Mouse (Mus musculus) urinary bladder, postnatal 4 days (tissue): ENCODE results near the gene Hspb11.

Source experiments
- DNase-seq, 2 experiments: peaks; one replicate each; pipeline ENCODE4 v3.0.0; 2021 to 2022; ENCODE audit warnings: low spot score in 2 of 2

Gene Hspb11

DNA sequence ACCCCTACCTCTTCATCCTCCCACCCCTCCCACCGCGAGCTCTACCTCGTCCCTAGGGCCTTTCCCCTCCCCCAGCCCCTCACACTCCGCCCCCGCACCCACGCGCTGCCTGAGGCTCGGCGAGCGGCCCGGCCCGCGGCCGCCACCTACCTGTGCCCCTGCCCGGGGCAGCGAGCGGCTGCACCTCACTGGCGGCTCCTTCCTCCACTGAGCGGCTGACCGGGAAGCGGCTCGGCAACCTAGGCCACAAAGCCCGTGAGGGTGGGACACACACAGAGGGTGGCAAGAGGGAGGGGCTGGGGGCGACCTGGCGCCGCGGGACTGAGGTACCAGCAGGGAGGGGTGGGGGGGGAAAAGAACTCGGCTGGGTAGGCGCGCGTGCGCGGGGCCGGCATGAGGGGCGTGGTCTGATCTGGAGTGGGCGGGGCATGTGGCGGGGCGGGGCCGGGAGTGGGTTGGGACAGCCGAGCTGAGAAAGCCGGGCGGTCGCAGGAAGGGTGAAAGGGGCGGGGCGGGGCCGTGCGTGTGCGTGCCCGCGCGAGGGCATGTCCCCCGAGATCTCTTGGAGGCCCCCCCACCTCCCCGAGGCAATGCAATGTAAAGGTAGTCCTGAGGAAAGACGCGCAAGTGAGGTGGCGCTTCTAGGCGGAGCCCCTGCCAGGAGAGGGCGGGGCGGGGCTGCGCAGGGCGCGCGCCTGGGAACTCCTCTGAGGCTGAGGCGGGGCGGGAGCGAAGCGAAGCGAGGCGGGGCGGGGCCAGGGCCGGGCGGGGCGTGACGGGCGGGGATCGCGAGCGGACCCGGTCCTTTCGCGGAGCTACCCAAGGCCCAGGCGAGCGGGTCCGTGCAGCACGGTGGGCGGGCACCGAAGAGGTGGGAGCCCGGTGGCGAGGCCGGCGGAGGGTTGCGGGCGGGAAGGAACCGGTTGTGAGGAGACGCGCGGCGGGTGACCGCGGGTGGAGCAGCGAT lies at the start of gene Hspb11, which contains the start of gene Lrrc42:
Gene Hspb11, plus strand, starts transcription at position 469 of the 967 bp plus-strand sequence.
Gene Lrrc42, minus strand, starts transcription at position 408 of the 967 bp plus-strand sequence.
- DNase-seq: peak; percentile 94 to 97

DNA sequence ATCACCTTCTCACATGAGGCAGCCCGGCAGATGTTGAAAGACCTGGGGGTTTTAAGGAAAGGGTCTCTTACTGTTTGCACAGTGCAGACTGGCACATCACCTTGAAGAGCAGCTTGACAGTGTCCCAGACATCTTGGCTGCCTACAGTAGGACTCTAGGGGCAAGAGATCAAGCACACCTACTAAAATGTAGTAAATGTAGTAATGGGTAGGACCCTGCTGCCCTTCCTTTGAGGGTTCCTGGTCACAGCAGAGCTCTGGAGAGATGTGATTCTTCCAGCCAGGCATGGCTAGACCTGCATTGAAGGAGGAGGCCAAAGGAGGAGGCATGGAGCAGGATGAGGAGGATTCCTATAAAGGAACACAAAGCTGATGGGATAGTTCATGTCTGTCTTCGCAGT lies 46.4 kb upstream of the Hspb11 start:
- DNase-seq: no peak

GRCm38 (mm10) chr4:107208880-107209279 lies 44.5 kb upstream of the Hspb11 start, which contains the start of gene Ldlrad1:
Gene Ldlrad1 (plus strand): TSS chr4:107209180.
- no peak for DNase-seq

DNA sequence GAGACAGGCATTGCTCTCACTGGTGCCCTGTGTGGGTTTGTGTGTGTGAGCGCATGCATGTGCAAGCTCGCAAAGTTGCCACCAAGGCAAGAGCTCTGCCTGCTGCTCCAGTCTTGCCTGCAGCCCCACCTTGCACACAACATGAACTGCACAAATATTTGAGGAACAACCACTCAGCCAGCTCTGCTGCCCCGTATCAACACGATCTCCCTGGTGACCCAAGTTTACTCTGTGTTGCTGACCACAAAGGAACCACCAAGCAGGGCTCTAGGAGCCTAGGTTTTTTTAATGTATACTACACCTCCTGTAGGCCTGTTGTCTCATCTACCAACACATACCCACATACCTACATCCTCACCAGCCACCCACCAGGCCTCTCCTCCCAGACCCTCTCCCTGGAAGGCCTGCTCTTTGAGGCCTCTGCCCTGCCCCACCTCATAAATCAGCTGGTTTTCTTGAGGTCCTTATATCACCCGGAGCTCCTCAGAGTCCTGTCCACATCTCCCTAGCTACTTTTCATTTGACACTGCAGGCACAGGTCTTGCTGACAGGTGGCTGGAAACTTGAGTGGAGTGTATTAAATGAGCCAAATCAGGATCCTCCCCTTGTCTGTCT lies 42.8 kb upstream of the Hspb11 start:
- DNase-seq: no peak

DNA sequence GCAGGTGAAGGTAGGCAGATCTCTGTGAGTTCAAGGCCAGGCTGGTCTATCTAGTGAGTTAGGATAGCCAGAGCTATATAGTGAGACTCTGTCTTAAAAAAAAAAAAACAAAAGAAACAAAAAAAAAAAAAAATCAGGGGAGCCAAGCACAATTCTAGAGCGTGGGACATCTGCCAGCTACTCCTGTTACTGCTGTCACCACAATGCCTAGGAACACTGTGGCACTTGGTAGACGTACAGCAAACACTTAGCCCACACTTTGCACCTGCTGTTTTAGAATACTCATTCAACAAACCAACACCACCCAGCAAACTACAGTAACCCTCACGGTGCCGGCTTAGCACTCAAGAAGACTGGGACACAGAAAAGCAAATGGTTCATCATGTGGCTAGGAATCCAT lies 41.9 kb upstream of the Hspb11 start:
- DNase-seq: no peak

- DNase-seq: no peak
These were observed 41.5 kb upstream of the Hspb11 start for GRCm38 (mm10) chr4:107211936-107212335.

DNA sequence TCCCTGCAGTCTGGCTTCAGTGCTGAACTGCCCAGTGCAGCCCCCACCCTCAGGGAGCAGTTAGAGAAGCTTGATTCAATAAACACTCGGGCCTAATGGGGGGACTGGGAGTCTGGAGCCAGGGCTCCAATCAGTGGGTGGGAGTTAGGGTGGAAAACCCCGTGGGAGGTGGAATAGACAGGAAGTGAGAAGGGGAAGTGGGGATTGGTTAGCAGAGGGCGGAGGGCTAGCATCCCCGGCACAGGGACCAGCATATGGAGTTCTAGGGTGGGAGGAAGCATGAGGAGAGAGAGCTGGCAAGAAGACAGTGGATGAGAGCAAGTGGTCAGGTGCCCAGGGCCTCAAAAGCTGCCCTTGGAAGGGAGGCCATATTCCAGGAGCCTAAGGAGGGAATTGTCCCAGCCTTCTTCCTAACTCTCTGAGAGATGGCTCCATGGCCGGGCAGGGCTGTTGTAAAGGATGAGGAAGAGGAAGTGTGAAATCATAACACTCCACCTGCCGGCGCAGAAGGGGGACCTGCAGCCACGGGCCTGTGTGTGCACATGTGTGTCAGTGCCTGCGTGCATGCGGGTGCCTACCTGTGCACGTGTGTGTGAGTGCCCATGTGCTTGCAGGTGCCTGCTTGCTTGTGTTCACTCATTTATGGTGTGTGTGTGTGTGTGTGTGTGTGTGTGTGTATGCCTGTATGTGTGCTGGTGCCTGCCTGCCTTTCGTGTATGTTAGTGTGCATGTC lies 39.9 kb upstream of the Hspb11 start:
- no peak for DNase-seq

DNA sequence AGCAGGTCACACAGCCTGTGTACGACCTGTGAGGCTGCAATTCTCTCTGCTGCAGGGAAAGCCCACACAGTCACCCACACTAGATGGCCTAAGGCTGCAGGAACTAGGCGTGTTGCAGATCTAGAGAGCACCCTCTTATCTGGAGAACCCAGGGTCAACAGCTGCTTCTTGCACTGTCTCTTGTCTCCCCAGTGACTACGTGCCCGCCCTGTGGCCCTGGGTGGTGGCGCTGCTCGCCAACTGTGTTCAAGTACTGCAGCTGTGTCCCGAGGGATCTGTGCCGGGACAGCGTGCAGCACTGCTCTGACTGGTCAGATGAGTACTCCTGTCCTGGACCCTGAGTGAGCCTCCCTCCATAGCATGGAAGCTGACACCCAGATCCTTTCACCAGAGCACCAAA lies 35.8 kb upstream of the Hspb11 start:
- DNase-seq: no peak

DNA sequence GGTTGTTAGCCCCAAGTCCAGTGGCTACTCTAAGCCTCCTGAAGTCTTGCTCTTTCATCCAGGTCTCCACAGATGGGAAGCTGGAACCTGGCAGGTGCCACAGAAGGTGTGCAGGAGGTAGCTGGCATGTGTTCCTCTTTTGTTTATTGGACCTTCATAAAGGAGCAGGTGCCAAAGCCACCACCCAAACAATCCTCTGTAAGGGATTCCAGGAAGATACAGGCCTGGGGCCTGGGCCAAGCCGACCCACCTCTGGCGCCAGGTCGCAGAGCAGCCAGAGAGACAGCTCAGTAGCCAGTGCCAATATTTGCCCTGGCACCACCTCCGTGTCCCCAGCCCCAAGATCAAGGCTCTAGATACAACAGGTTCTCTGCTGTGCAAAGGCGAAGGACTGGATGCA lies 31.9 kb upstream of the Hspb11 start:
- no peak for DNase-seq

- peak in 1 of 2 experiments; percentile 42 for DNase-seq
These were observed 29.9 kb upstream of the Hspb11 start for GRCm38 (mm10) chr4:107223225-107224204.

DNA sequence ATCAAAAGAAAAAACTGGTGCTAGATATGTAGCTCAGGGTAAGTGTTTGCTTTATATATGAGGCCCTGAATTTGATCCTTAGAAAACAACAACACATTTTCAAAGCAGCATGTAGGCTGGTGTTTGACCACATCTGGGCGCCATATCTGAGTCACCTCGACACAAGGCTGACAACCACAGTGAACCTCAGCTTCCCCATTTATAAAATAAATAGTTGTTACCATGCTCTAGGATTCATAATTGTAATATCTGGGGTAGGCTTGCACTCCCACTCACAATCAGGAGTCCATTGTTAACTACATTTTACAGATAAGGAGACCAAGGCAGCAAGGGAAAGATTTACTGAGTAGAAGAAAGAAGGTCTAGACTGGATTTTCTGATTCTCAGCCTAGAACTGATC lies 27.1 kb upstream of the Hspb11 start:
- no peak for DNase-seq

GRCm38 (mm10) chr4:107232219-107232618 lies 21.2 kb upstream of the Hspb11 start:
- DNase-seq: no peak

DNA sequence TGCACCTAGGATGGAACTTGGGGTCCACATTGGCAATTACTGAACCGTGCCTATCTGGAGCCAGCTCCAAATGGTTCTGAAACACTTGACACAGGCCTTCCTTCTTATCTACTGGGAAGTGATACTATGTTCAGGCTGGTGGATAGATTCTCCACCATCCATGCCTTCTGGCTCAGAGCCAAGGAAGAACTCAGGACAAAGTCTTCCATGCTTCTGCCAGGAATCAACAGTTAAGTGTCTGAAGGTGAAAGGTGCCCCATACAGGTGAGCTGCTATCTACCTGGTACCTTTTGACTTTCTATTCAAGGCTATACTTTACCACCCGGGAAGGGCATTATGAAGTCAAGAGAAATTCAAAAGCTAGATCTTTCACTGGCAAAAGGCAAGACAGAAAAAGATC lies 15.1 kb upstream of the Hspb11 start:
- no peak for DNase-seq

GRCm38 (mm10) chr4:107240196-107240595 lies 13.2 kb upstream of the Hspb11 start:
- no peak for DNase-seq

DNA sequence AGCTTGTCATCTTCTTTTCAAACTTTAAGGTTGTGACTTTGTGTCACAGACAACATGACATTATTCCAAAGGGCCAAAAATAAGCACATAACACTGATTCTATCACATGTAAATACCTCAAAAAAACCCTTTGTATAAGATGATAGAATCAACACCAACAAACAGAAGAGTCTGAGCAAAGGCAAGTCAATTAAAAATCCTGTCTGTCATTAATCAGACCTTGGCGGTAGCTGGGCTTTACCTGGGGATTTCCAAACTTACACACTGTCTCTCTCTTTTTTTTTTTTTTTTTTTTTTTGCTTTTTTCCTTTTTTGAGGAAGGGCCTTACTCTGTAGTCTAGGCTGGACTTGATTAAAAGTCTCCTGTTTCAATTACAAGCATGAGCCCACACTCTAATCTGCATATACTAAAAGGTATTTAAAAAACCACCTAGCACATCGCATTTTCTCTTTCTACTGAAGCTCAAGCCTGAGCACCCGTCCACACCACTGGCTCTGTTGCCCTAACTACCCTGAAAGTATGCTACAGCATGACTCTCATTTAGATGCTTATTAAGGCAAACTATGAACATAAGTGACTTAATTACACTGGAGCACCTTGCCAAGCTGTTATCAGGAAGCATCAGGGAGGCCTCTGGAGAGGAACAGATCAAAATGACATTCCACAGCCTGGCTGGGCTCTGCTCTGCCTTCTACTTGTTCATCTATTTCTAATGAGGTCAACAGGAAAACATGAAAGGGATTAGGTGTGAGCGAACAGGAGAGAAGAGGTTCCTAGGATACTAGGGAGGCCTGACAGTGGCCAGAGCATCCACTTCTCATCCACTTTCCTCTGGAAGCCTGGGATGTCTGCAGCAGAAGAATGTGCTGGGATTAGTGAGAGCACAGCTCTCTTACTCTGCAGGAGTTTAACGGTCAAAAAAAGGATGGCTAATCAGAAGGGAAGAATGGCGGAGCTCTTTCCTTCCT lies 9.7 kb upstream of the Hspb11 start:
- DNase-seq: no peak

GRCm38 (mm10) chr4:107245368-107245767 lies 8.0 kb upstream of the Hspb11 start:
- DNase-seq: no peak

DNA sequence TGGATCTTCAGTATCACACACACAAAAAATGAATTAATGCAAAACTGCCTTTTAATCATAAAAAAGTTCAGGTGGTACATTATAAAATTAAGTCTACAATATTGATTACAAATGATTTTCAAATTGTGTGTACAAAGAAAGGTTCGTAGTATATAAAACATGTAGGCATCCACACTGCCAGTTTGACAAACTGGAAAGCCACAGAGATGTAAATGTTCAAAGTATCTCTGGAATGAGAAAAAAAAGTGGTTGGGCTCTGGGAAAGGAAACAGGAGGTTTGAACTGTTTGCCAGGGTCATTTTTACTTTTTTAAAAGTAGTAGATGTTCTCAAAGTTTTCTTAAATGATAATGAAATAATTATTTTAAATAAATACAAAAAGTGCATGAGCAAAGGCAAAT lies 7.4 kb upstream of the Hspb11 start:
- DNase-seq: no peak

GRCm38 (mm10) chr4:107247110-107247509 lies 6.3 kb upstream of the Hspb11 start:
- no peak for DNase-seq

- DNase-seq: no peak
These were observed 5.3 kb upstream of the Hspb11 start for GRCm38 (mm10) chr4:107248061-107248460.

GRCm38 (mm10) chr4:107249471-107249870 lies 3.9 kb upstream of the Hspb11 start:
- DNase-seq: no peak
